Mouse (Mus musculus) liver, adult 2 months (tissue): Measurements from ENCODE around the gene Tut7.

Experiments
- CTCF ChIP-seq: fragments of 200-500 bp; IDR thresholded peaks from 2 replicates; pipeline ENCODE4 v1.5.1; 2011; ENCODE audit warnings: low read depth, low read length, control low read depth
- POLR2A ChIP-seq: fragments of 200-500 bp; IDR thresholded peaks from 2 replicates; pipeline ENCODE4 v1.6.1; 2011; ENCODE audit warnings: low read length, control low read depth; ENCODE audit not compliant: insufficient read depth; ENCODE audit errors: extremely low read depth

- TF ChIP-seq POLR2A (no peak), CTCF (no peak)
Observed at GRCm38 (mm10) chr13:59750310-59750709, 72.6 kb downstream of the Tut7 start.
